Mouse (Mus musculus) cortical plate, adult 2 months (tissue): ENCODE measurements around the gene Fignl1. TPM values are rescaled to one million over a fixed set of nuclear protein-coding genes. Genes with fewer than 3 reads are reported as not detected.

ENCODE experiments used
- H3K27ac ChIP-seq: fragments of 200-500 bp; 2 replicates; pipeline ENCODE4 v1.5.1; 2012; ENCODE audit warnings: low read length, control low read depth, inconsistent platforms; ENCODE audit not compliant: insufficient read depth
- H3K4me1 ChIP-seq: fragments of 200-500 bp; 2 replicates; pipeline ENCODE4 v1.6.1; 2011; ENCODE audit warnings: low read length; ENCODE audit not compliant: control insufficient read depth, insufficient read depth
- H3K4me3 ChIP-seq: fragments of 200-500 bp; 2 replicates; pipeline ENCODE4 v1.5.1; 2011; ENCODE audit warnings: mild to moderate bottlenecking, low read length, control low read depth; ENCODE audit not compliant: insufficient read depth
- CTCF ChIP-seq: fragments of 200-500 bp; IDR thresholded peaks from 2 replicates; pipeline ENCODE4 v1.5.1; 2011; ENCODE audit warnings: mild to moderate bottlenecking, control low read depth, low read length; ENCODE audit not compliant: insufficient read depth; ENCODE audit errors: extremely low read depth
- POLR2A ChIP-seq: fragments of 200-500 bp; IDR thresholded peaks from 2 replicates; pipeline ENCODE4 v1.6.1; 2011; ENCODE audit warnings: mild to moderate bottlenecking, low read length, control low read depth; ENCODE audit not compliant: insufficient read depth; ENCODE audit errors: extremely low read depth
- polyA plus RNA-seq: library from polyadenylated mRNA; depleted of rRNA; stranded (reverse); fragments of >200 nt; gene quantifications from 2 replicates; pipeline ENCODE4 v1.2.3, GENCODE M21; 2012

Fignl1 gene
- polyA plus RNA-seq, 1 experiment = 0.44 TPM

DNA sequence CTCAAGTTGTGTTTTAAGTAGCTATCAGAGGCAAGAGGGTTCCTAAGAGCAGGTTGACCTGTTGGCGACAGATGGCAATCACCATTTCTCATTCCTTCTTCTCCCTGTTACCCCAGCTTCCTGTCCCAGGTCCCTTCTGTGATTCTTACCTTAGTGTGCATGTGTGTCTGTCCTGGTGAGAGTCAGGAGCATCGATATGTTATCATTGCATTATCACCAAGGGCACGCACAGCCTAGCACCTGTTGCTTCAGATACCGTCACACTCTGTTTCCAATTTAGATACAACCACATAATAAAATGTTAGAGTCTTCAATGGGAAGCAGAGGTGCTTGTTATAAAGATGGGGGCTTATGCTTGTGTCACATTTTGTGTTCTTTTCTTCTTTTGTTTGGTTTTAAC, 36.6 kb downstream of the Fignl1 start:
- no peaks in the 10 kb centered on the region for H3K4me1 ChIP-seq
- H3K27ac ChIP-seq = no peak overlapping the region
- no peak overlapping the region for H3K4me3 ChIP-seq
- no peak for TF ChIP-seq CTCF
- no peak for TF ChIP-seq POLR2A

DNA sequence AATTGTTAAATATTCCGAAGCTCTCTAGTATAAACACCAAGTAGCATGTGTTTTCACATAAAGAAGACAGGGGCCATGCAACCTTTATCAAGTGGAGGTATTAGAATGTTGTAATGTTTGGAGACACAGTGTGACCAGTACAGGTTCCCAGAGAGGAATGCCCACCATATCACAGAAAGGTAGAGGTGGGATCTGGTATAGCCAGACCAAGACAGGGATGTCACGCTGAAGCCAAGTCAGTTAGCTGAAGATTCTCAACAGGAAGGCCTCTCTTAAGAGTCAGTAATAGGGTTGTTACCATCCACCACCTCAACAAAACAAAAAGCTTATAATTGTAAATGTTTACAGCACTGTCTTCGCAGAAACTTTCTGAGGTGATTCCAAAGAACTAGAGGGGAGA, 38.1 kb downstream of the Fignl1 start:
- H3K4me3 ChIP-seq = no peak overlapping the region
- no peak overlapping the region for H3K27ac ChIP-seq
- no peaks in the 10 kb centered on the region for H3K4me1 ChIP-seq
- TF ChIP-seq POLR2A = no peak
- no peak for TF ChIP-seq CTCF

DNA sequence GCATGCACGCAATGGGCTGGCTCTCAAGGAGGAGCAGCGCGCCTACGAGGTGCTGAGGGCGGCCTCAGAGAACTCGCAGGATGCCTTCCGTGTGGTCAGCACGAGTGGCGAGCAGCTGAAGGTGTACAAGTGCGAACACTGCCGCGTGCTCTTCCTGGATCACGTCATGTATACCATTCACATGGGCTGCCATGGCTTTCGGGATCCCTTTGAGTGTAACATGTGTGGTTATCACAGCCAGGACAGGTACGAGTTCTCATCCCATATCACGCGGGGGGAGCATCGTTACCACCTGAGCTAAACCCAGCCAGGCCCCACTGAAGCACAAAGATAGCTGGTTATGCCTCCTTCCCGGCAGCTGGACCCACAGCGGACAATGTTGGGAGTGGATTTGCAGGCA, 39.5 kb downstream of the Fignl1 start:
- Histone ChIP-seq H3K27ac (no peak overlapping the region), H3K4me1 (no peaks in the 10 kb centered on the region), H3K4me3 (no peak overlapping the region)
- TF ChIP-seq POLR2A = no peak
- no peak for TF ChIP-seq CTCF

GRCm38 (mm10) chr11:11768057-11768456, 40.7 kb downstream of the Fignl1 start:
- Histone ChIP-seq H3K4me1 (no peaks in the 10 kb centered on the region), H3K27ac (no peak overlapping the region), H3K4me3 (no peak overlapping the region)
- no peak for TF ChIP-seq POLR2A
- no peak for TF ChIP-seq CTCF

DNA sequence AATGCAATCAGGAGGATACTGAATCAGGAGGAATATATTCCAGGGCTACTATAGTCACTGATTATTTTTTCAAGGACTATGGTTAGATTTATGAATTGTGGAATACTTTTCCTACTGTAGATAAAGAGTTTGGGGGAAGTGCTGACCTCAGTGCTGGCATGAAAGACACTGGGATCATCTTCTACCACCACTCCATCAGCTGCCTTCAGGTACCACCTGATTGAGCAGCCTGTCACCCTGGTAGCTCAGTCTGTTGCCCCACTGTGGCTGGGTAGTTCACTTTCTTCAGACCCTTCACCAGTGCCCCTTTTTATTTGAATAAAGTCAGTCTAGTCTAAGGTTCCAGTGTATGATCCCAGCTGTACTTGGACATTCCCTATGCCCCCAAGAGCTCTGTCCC, 42.0 kb downstream of the Fignl1 start:
- TF ChIP-seq POLR2A = no peak
- no peak for TF ChIP-seq CTCF
- H3K4me1 ChIP-seq = no peaks in the 10 kb centered on the region
- H3K4me3 ChIP-seq = no peak overlapping the region
- H3K27ac ChIP-seq = no peak overlapping the region

DNA sequence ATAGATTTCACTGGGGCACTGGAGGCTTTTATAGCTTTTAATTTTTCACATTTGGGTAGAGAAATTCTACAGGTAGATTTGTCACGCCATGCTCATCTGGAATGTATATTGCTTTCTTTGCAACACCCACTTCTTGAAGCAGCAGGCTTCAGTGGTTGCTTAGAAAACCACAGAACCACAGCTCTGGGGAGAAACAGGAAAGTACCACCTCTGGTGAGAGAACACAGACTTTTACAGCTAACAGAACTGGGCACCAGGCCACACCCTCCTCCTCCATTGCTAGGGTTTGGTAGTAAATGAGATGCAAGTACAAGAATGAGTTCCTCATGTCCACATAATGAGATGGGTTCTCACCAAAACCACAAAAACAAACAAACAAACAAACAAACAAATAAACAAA, 42.7 kb downstream of the Fignl1 start:
- TF ChIP-seq CTCF = no peak
- no peak for TF ChIP-seq POLR2A

DNA sequence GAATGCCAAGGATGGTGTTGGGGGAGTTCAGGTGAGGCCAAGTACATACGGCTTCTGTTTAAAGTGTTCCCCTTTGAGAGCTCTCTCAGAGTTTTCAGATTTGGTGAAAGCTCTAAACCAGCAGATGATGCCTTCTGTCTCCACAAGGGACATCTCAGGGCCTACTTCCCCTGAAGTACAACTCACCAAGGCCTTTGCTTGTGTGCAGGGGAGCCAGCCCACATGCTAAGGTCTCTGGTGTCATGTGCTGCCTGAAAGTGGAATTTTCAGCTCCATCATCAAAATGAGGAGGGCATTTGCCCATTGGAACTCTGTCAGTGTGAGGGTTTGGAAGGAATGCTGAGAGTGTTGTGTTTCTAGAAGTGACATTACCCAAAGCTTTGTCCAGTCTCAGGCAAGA, 43.3 kb downstream of the Fignl1 start:
- Histone ChIP-seq H3K4me1 (no peaks in the 10 kb centered on the region), H3K4me3 (no peak overlapping the region), H3K27ac (no peak overlapping the region)
- TF ChIP-seq POLR2A = no peak
- TF ChIP-seq CTCF = no peak

More for the DNA sequence above, 42.7 kb downstream of the Fignl1 start:
- H3K27ac ChIP-seq = no peak overlapping the region
- no peaks in the 10 kb centered on the region for H3K4me1 ChIP-seq
- H3K4me3 ChIP-seq = no peak overlapping the region

- Histone ChIP-seq H3K4me1 (no peaks in the 10 kb centered on the region), H3K4me3 (no peak overlapping the region), H3K27ac (no peak overlapping the region)
- no peak for TF ChIP-seq POLR2A
- no peak for TF ChIP-seq CTCF
Observed at GRCm38 (mm10) chr11:11763211-11763666, 45.5 kb downstream of the Fignl1 start.

DNA sequence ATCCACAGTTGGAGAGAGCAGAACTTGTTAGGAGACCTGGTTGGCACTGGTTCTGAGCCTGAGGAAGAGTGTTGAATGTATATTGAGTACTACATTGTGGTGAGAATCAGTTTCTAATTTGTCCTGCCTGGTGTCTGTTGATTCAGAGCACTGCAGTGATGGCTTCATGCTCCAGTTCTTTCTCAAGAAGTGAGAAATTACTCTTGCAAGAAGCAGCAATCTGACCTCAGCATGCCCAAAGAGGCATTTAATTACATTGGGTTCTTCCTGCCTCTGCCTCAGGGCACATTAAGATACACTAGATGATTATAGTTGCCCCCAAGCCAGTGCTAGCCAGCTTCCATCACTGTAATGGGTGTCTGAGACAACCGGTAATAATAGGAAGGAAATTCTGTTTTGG, 49.9 kb downstream of the Fignl1 start:
- Histone ChIP-seq H3K4me3 (no peak overlapping the region), H3K27ac (no peak overlapping the region), H3K4me1 (no peaks in the 10 kb centered on the region)
- TF ChIP-seq POLR2A = no peak
- TF ChIP-seq CTCF = no peak

DNA sequence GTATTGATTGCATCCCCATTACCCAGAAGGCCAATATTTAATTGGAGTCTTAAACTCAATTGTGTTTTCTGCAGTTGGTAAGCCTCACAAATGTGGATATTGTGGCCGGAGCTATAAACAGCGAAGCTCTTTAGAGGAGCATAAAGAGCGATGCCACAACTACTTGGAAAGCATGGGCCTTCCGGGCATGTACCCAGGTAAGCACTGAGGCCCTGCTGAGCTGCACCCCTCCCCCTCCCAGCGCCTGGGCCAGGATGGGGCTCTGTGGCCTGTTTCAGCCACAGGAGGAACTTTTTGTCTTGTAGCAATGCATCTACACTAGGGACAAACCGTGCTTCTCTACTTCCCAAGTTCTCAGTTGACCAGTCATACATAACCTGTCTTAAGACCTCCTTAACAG, 50.6 kb downstream of the Fignl1 start:
- TF ChIP-seq POLR2A (no peak), CTCF (no peak)

More for the DNA sequence above, 50.6 kb downstream of the Fignl1 start:
- no peak overlapping the region for H3K4me3 ChIP-seq
- no peak overlapping the region for H3K27ac ChIP-seq
- no peaks in the 10 kb centered on the region for H3K4me1 ChIP-seq
